Mouse (Mus musculus) bone marrow macrophage, adult 2 months (primary cell): ENCODE results near the gene Alpk3.

Source experiments
- CTCF ChIP-seq: IDR thresholded peaks from 2 replicates; pipeline ENCODE4 v1.5.1; 2012; ENCODE audit warnings: low read depth, mild to moderate bottlenecking, low read length, moderate library complexity
- POLR2A ChIP-seq: IDR thresholded peaks from 2 replicates; pipeline ENCODE4 v1.6.1; 2012; ENCODE audit warnings: mild to moderate bottlenecking, low read depth, low read length, borderline replicate concordance

DNA sequence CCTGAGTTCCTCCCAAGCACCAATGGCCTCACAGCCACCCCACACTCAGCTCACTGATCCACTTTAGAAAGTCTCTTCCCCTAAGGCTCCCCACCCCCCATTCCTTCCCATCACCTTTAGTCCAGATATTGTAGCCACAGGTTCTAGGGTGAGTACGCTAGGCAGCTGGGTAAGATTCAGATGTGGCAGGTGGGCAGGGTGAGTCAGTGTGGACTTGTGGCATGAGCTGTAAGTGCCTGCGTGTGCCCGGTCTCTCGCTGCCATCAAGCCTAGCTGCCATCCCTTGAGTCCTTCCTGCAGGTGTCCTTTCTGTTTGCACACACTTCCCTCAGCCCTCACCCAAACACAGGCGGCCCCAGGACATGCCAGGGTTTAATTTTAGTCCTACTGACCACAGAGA is 42.9 kb downstream of the Alpk3 start:
- TF ChIP-seq POLR2A, result no peak
- no peak for TF ChIP-seq CTCF
